Mouse (Mus musculus): ENCODE measurements around the gene Zfp260. TPM values are rescaled to one million over a fixed set of nuclear protein-coding genes. Genes with fewer than 3 reads are reported as not detected.

Gene Zfp260
- 44.0 and 50.7 TPM in 2 replicates for polyA plus RNA-seq (2012; rRNA removed)

DNA sequence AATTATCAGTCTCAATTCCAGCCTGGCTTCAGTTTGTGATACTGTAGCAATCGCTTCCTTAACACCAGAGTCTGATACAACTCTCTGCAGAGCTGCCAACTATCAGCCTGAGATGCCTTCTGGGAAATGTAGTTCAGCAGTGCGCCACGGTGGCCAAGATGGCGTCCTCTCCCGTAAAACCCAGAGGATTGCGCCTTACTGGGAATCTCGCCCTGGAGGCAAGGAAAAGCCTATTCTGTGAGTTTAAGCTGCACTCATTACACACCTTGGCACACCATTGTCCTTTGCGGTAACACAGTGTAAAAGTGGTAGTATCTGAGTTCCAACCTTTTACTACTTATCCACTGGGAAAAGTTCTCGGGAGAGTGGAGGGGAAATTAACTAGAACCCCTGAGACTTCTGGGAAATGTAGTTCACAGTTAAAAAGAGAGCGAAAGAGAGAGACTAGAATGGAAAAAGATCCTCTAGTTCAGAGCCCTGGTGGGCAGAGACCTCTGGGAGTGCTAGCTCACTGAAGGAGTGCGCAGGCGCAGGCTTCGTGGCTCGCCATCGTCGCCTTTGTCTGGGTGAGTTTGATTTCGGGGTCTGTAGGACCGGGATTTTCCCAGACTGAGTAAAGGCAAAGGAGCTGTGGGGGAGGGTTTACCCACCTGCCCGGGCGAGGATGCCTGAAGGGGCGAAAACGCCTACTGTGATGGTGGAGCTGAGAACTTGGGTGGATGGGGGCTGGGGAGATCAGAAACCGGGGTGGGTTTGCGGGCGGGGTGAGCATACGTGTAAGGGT is at the start of gene Zfp260:
Zfp260 (plus strand) TSS at position 132 of the 784 bp plus-strand sequence.
- DNase-seq (ENCODE audit: low read depth) = peak; percentile 98
- TF ChIP-seq CTCF (IDR thresholded peaks at IDR 0.05; ENCODE audit: borderline replicate concordance, extremely low read depth, insufficient read depth, insufficient read length) (peak; percentile 24; the same call in 1 of the 2 replicates), POLR2A (IDR thresholded peaks at IDR 0.05; ENCODE audit: borderline replicate concordance, extremely low read depth, insufficient read depth, insufficient read length, poor library complexity, severe bottlenecking) (peak; percentile 77; the same call in 1 of the 2 replicates)

DNA sequence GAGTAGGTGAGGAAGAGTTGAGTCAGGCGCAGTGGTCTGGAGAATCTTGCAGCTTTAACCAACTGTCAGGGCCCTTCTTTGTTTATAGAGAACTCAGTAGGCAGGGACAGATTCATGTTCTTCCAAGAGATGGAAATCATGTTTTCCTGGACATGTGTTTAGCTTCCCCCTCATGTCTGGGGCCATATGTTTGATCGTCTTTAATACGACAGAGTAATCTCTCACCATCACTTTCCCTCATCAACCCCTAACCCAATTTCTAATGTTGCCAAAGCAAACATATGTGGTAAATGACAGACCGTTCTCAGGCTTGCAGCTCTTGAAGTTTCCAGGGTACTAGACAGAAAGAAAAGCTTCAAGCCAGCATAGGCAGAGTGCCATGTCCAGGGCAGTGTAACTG is 46.5 kb upstream of the Zfp260 start:
- TF ChIP-seq POLR2A (IDR thresholded peaks at IDR 0.05; ENCODE audit: borderline replicate concordance, extremely low read depth, insufficient read depth, insufficient read length, poor library complexity, severe bottlenecking) = no peak
- no peak for TF ChIP-seq CTCF (IDR thresholded peaks at IDR 0.05; ENCODE audit: borderline replicate concordance, extremely low read depth, insufficient read depth, insufficient read length)
- peak; percentile 60 for DNase-seq (ENCODE audit: low read depth)

DNA sequence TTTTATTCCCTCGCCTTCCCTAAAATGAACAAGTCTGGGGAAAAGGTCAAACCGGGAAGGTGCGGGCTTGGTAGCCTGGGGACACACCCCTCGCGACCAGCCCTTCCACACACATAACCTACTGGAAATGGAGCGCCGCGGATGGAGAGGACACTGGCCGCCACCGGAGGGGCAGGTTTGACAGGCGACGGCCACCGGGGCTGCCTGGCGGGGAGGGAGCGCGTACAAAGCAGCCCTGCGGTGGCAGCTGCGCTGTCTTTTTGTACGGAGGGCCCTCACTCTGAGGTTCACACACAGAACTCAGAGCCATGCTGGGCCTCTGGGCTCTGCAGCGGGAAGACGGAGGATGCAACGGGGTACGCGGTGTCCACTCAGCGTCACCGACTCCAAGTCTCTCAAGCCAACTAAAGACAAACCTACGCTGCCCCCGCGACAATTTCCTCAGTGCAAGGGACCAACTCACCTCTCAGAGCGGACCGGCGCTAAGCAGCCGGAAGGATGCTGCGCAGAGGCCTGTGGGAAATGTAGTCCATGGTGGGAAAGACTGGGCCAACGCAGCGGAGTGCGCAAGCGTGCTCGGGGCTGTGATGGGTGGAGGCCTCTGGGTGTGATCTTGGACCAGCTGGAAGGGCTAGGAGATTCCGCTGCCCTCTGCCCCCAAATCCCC is 43.6 kb upstream of the Zfp260 start, which contains the start of gene Zfp14:
Zfp14 (minus strand) TSS at position 499 of the 667 bp plus-strand sequence.
- DNase-seq (ENCODE audit: low read depth) = peak; percentile 97
- no peak for TF ChIP-seq CTCF (IDR thresholded peaks at IDR 0.05; ENCODE audit: borderline replicate concordance, extremely low read depth, insufficient read depth, insufficient read length)
- TF ChIP-seq POLR2A (IDR thresholded peaks at IDR 0.05; ENCODE audit: borderline replicate concordance, extremely low read depth, insufficient read depth, insufficient read length, poor library complexity, severe bottlenecking) = peak; percentile 37; the same call in 1 of the 2 replicates

DNA sequence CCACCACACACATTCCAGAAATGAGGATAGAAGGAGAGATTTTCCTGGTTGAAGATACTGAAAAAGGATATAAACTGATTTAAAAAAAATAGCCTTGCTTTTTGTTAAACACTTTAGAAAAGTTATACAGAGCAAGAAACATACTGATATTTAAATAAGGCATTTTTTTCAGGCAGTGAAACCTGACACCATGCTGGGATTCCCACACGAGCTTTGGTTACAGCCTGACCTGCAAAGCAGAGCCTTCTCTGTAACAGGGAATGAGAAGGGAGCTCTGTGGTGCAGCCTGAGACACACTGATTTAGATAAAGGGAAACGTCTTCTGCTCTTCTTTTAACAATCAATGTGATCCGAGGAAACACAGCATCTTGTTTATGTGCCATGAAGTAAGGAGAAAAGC is 41.0 kb upstream of the Zfp260 start:
- TF ChIP-seq CTCF (IDR thresholded peaks at IDR 0.05; ENCODE audit: borderline replicate concordance, extremely low read depth, insufficient read depth, insufficient read length) (no peak), POLR2A (IDR thresholded peaks at IDR 0.05; ENCODE audit: borderline replicate concordance, extremely low read depth, insufficient read depth, insufficient read length, poor library complexity, severe bottlenecking) (no peak)
- DNase-seq (ENCODE audit: low read depth) = no peak

DNA sequence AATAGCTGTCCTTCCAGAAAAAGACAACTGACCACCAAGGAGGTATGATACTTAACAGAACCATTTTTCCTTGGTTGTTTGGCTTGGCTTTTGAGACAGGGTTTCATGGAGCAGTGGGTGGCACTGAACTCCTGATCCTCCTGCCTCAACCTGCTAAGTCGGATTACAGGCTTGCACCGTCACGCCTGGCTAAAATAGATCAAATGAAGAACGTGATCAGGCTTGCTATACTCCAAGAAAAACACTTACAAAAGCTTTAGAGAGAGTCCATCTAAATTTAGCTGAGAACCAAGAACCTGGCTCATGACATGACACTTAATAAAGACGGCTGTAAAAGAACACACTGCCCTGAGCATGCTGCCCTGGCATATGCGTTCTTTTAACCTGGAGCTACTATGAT is 34.2 kb upstream of the Zfp260 start:
- TF ChIP-seq CTCF (IDR thresholded peaks at IDR 0.05; ENCODE audit: borderline replicate concordance, extremely low read depth, insufficient read depth, insufficient read length) (no peak), POLR2A (IDR thresholded peaks at IDR 0.05; ENCODE audit: borderline replicate concordance, extremely low read depth, insufficient read depth, insufficient read length, poor library complexity, severe bottlenecking) (no peak)
- no peak for DNase-seq (ENCODE audit: low read depth)

DNA sequence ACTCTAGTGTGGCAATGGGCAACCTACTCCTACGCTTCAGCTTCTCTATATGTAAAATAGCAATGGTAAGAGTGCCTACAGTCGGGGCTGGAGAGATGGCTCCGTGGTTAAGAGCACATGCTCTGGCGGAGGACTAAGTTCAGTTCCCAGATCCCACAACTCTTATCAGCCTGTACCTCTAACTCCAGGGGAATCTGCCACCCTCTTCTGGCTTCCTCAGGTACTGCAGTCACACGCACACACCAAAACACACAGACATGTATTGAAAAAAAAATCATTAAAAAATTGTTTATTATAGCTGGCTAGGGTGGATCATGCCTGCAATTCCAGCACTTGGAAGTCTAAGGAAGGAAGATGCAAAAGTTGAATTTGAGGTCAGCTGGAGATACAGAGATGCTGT is 32.1 kb upstream of the Zfp260 start:
- DNase-seq (ENCODE audit: low read depth) = peak; percentile 18

DNA sequence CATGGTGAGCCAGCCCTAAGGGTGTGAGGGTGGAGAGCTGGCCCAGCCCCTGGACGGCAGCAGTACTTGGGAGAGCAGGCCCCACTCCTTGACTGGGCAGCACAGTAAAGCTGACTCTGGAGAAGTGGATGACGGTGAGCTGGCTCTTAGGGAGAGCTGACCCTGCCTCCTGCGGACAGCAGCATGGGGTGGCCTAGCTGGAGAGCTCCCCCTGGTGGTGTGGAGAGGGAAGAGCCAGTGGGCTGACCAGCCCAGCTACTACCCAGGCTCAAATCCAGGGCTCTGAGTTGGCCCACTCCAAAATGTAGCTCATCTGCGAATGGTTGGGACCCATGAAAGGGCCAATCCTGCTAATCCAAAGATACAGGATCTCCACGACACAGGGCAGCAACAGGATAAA is 30.0 kb upstream of the Zfp260 start:
- no peak for DNase-seq (ENCODE audit: low read depth)
- TF ChIP-seq CTCF (IDR thresholded peaks at IDR 0.05; ENCODE audit: borderline replicate concordance, extremely low read depth, insufficient read depth, insufficient read length) (peak; percentile 26; the same call in 1 of the 2 replicates), POLR2A (IDR thresholded peaks at IDR 0.05; ENCODE audit: borderline replicate concordance, extremely low read depth, insufficient read depth, insufficient read length, poor library complexity, severe bottlenecking) (no peak)

More for the DNA sequence above, 32.1 kb upstream of the Zfp260 start:
- TF ChIP-seq CTCF (IDR thresholded peaks at IDR 0.05; ENCODE audit: borderline replicate concordance, extremely low read depth, insufficient read depth, insufficient read length) (peak; percentile 42; the same call in 1 of the 2 replicates), POLR2A (IDR thresholded peaks at IDR 0.05; ENCODE audit: borderline replicate concordance, extremely low read depth, insufficient read depth, insufficient read length, poor library complexity, severe bottlenecking) (no peak)

DNA sequence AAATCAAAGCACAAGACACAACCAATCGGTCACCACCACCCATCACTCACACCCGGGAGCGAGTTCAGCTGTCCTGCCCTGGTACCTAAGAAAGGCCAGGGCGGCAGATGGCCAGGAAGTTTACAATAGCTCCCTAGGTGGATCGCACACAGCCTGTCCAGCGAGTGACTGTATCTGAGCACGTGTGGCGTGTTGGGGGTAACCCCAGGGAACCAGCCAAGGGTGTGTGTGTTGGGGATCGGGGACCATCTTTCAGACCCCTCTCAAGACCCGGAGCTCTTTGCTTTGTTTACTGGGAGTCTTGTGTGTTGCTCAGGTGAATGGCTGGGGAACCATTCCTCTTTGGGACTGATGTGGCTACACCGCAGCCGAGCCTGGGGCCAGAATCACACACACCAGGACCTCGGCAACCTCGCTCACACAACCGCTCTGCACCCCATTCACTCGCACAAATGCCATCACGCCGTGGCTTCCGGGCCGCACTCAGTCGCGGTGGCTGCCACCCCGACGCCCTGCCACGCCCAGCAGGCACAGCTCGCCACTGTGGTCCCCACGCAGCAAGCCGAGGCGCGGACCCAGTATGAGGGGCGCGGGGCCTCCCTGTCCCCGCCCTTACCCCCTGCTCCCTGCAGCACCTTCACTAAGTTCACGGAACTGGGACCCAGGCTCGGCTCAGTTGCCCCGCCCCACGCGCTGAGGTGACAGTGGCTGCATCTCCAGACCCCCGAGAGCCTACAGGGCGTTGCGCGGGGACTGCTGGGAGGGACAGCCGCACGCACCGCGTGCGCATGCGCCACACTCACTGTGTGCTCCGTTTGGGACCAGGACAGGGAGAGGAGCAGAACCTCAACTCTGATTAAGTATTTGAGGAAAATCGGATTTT is 22.2 kb upstream of the Zfp260 start, which contains the start of gene Zfp82:
Zfp82 (minus strand) TSS at position 755 of the 883 bp plus-strand sequence.
- 0 out of 2 replicates have a peak, but pooled peaks have one; percentile 32 for TF ChIP-seq POLR2A (IDR thresholded peaks at IDR 0.05; ENCODE audit: borderline replicate concordance, extremely low read depth, insufficient read depth, insufficient read length, poor library complexity, severe bottlenecking)
- TF ChIP-seq CTCF (IDR thresholded peaks at IDR 0.05; ENCODE audit: borderline replicate concordance, extremely low read depth, insufficient read depth, insufficient read length) = no peak
- DNase-seq (ENCODE audit: low read depth) = peak; percentile 94

DNA sequence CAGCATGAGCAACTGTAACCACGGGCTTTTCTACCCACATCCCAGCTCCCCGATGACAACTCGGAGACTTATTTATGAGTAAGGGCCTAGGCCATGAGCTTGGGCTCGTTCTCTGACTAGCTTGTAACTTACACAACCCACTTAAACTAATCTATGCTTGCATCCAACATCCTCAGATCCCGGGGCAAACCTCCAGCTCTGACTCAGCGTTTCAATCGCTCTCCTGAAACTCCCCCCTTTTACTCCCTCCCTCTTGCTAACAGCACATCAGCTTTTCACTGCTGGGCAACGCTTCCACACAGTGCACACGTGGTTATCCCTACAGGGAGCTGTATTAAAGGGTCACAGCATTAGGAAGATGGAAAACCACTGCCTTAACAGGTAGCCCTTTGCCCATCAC is 8.1 kb upstream of the Zfp260 start:
- no peak for DNase-seq (ENCODE audit: low read depth)
- TF ChIP-seq CTCF (IDR thresholded peaks at IDR 0.05; ENCODE audit: borderline replicate concordance, extremely low read depth, insufficient read depth, insufficient read length) (no peak), POLR2A (IDR thresholded peaks at IDR 0.05; ENCODE audit: borderline replicate concordance, extremely low read depth, insufficient read depth, insufficient read length, poor library complexity, severe bottlenecking) (no peak)

DNA sequence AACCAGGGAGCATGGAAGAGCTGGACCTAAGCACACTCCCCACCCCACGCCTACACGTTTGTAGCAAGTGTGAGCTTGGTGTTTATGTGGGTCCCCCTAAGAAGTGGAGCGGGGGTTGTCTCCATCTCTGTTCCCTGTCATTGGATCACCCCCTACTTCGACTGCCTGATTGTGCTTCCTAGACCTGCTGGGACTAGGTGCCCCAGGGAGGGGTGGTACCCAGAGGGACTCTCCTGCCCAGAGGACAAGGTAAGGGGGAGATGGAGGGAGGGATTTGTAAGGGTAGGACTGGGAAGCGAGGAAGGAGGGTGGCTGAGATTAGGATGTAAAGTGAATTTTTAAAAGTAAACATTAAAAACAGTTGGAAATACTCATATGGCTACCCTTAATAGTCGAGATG is 5.2 kb upstream of the Zfp260 start:
- TF ChIP-seq POLR2A (IDR thresholded peaks at IDR 0.05; ENCODE audit: borderline replicate concordance, extremely low read depth, insufficient read depth, insufficient read length, poor library complexity, severe bottlenecking) (no peak), CTCF (IDR thresholded peaks at IDR 0.05; ENCODE audit: borderline replicate concordance, extremely low read depth, insufficient read depth, insufficient read length) (no peak)

More for the DNA sequence above, 5.2 kb upstream of the Zfp260 start:
- DNase-seq (ENCODE audit: low read depth) = peak; percentile 11

All from brain, embryonic 14.5 days (tissue).